Mouse (Mus musculus): Measurements from ENCODE around the gene Ufsp2. TPM values are rescaled to one million over a fixed set of nuclear protein-coding genes. Genes with fewer than 3 reads are reported as not detected.

Ufsp2 gene
- 60.7 and 62.2 TPM in 2 replicates for polyA plus RNA-seq (2016; fragmentation: Nextera tagmentation; extraction: Ambion mirVana)

- WGBS, result under 1% methylated on average over 57 of the region's 57 CpGs
- DNase-seq (ENCODE audit: low spot score), result peak; percentile 98
- Histone ChIP-seq H3K27ac (replicated peaks) (peak within 1 kb of the TSS; percentile 90), H3K4me3 (peak within 1 kb of the TSS; percentile 73), H3K27me3 (ENCODE audit: low read depth, poor library complexity, severe bottlenecking) (no peaks in the 10 kb centered on the region), H3K4me1 (peaks cover 20% of the 10 kb centered on the region), H3K9me3 (replicated peaks) (peaks cover 12% of the 10 kb centered on the region), H3K36me3 (peaks cover 28% of the 10 kb centered on the region)
These were observed at the start of gene Ufsp2, which contains the start of gene 1700029J07Rik for GRCm38 (mm10) chr8:45975126-45975836. Gene Ufsp2 (plus strand): TSS chr8:45975528. Gene 1700029J07Rik (minus strand): TSS chr8:45975252.

- peak; percentile 94 for DNase-seq (ENCODE audit: low spot score)
- H3K9me3 ChIP-seq (replicated peaks), result peaks cover 13% of the 10 kb centered on the region; the same call in 1 of the 2 replicates
- no peaks in the 10 kb centered on the region for H3K36me3 ChIP-seq
- 2% methylated on average over 23 of the region's 23 CpGs for WGBS
- peak within 1 kb of the TSS; percentile 53 for H3K4me3 ChIP-seq
- H3K4me1 ChIP-seq, result peaks cover 4% of the 10 kb centered on the region
- H3K27ac ChIP-seq (replicated peaks), result peak within 1 kb of the TSS; percentile 69
- H3K27me3 ChIP-seq (ENCODE audit: low read depth, poor library complexity, severe bottlenecking), result peaks cover 5% of the 10 kb centered on the region; the same call in 1 of the 2 replicates
These were observed 40.7 kb upstream of the Ufsp2 start, which contains the start of gene Ccdc110 for GRCm38 (mm10) chr8:45934582-45935014. Gene Ccdc110 (plus strand): TSS chr8:45934619.

DNA sequence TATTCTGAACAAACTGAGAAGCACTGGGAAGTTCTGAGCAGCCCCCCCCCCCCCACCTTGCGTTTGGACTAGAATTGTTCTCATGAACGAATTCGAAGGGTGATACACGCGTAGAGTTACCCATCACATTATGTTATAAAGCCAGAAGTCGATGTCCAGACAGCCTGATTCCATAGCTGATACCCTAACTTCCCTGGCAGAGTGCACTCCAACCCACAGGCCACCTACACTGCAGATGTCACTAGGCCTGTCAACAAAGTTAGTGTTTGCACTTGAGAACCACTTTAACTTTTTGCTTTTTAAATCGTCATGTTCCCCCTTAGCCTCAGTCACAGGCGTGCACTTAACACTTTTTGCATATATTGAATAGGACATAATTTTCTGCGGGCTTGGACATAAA, 38.3 kb upstream of the Ufsp2 start:
- WGBS, result 85% methylated on average over 9 of the region's 9 CpGs
- peaks cover 4% of the 10 kb centered on the region for H3K4me1 ChIP-seq

DNA sequence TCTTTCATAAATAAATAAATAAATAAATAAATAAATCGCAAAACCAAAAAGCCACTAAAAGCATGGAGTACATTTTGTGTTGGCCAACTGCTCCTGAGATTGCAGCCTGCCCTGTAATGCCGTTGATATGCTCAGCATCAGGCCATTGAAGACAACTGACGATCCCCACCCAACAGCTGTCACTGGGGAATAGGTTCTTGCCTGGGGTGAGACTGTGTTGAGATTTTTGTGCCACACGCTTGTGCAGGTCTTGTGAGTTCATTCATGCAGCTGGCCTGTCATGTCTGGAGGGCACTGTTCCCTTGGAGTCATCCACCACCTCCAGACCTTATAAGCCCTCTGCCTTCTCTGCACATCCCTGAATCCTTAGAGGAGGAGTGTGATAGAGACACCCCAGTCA, 29.0 kb upstream of the Ufsp2 start:
- H3K4me3 ChIP-seq, result no peak overlapping the region
- DNase-seq (ENCODE audit: low spot score), result no peak
- H3K27me3 ChIP-seq (ENCODE audit: low read depth, poor library complexity, severe bottlenecking), result no peaks in the 10 kb centered on the region
- no peak overlapping the region for H3K27ac ChIP-seq (replicated peaks)
- H3K36me3 ChIP-seq, result no peaks in the 10 kb centered on the region
- no peaks in the 10 kb centered on the region for H3K4me1 ChIP-seq
- 90% methylated on average over 4 of the region's 4 CpGs for WGBS
- H3K9me3 ChIP-seq (replicated peaks), result no peaks in the 10 kb centered on the region

More for the DNA sequence above, 38.3 kb upstream of the Ufsp2 start:
- Histone ChIP-seq H3K9me3 (replicated peaks) (no peaks in the 10 kb centered on the region), H3K27me3 (ENCODE audit: low read depth, poor library complexity, severe bottlenecking) (peaks cover 5% of the 10 kb centered on the region; the same call in 1 of the 2 replicates), H3K36me3 (no peaks in the 10 kb centered on the region), H3K27ac (replicated peaks) (no peak overlapping the region), H3K4me3 (no peak overlapping the region)
- DNase-seq (ENCODE audit: low spot score), result no peak

DNA sequence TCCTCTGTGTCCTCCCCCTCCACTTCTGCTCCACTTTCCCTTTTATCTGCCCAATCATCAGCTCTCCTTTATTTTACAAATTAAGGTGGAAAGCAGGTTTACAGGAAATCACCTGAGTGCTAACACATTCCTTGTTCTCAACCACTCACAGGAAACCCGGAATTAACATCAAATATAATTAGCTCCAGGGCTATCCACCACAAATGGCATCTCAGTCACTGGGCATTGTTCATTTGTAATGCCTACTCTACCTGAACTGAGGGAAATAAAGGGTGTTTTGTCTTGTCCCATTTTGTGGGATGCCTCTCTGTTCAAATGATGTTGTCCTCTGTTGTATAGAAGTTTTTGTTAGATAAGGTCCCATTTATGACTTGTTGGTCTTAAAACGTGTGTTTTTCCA, 24.7 kb upstream of the Ufsp2 start:
- Histone ChIP-seq H3K4me3 (no peak overlapping the region), H3K27ac (replicated peaks) (no peak overlapping the region), H3K9me3 (replicated peaks) (no peaks in the 10 kb centered on the region), H3K4me1 (no peaks in the 10 kb centered on the region), H3K27me3 (ENCODE audit: low read depth, poor library complexity, severe bottlenecking) (no peaks in the 10 kb centered on the region), H3K36me3 (no peaks in the 10 kb centered on the region)
- 56% methylated on average over 2 of the region's 2 CpGs for WGBS
- no peak for DNase-seq (ENCODE audit: low spot score)

- peaks cover 14% of the 10 kb centered on the region for H3K4me1 ChIP-seq
- H3K27ac ChIP-seq (replicated peaks), result no peak overlapping the region
- DNase-seq (ENCODE audit: low spot score), result no peak
- H3K4me3 ChIP-seq, result no peak overlapping the region
- no peaks in the 10 kb centered on the region for H3K27me3 ChIP-seq (ENCODE audit: low read depth, poor library complexity, severe bottlenecking)
- 97% methylated on average over 12 of the region's 12 CpGs for WGBS
- H3K36me3 ChIP-seq, result peaks cover 9% of the 10 kb centered on the region
- peaks cover 6% of the 10 kb centered on the region for H3K9me3 ChIP-seq (replicated peaks)
These were observed 4.4 kb upstream of the Ufsp2 start for GRCm38 (mm10) chr8:45970894-45971293.

DNA sequence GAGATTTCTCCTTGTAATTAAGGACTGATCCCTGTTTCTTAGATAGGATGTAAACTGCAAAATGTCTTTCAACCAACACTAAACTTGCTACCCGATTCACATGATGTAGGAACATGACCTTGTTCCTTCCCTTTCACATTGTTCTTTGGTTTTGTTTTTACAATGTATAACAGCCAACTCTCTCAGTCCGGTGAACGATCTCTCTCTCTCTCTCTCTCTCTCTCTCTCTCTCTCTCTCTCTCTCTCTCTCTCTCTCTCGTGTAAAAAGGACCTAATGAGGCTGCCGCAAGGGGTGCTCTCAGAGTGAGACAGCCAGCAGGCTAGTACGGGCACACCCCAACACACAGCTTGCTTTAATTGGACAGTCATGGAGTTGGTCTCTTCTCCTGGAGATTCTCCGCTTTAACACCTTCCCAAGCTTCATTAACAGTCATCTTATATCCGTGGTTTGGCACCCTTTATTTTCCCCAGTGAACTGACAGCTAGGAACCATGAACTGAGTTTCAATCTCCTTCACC, 1.3 kb upstream of the Ufsp2 start:
- no peak for DNase-seq (ENCODE audit: low spot score)
- WGBS, result 80% methylated on average over 8 of the region's 8 CpGs
- no peaks in the 10 kb centered on the region for H3K27me3 ChIP-seq (ENCODE audit: low read depth, poor library complexity, severe bottlenecking)
- H3K4me1 ChIP-seq, result peaks cover 20% of the 10 kb centered on the region
- peak overlapping the region; percentile 90; the same call in 1 of the 2 replicates for H3K27ac ChIP-seq (replicated peaks)
- H3K9me3 ChIP-seq (replicated peaks), result peaks cover 12% of the 10 kb centered on the region
- peak overlapping the region; percentile 73 for H3K4me3 ChIP-seq
- H3K36me3 ChIP-seq, result peaks cover 22% of the 10 kb centered on the region

GRCm38 (mm10) chr8:45975837-45976468, 625 bp downstream of the Ufsp2 start:
- H3K4me1 ChIP-seq, result peaks cover 20% of the 10 kb centered on the region
- H3K4me3 ChIP-seq, result peak overlapping the region; percentile 73
- WGBS, result 74% methylated on average over 11 of the region's 11 CpGs
- no peaks in the 10 kb centered on the region for H3K27me3 ChIP-seq (ENCODE audit: low read depth, poor library complexity, severe bottlenecking)
- peak overlapping the region; percentile 90 for H3K27ac ChIP-seq (replicated peaks)
- DNase-seq (ENCODE audit: low spot score), result no peak
- peaks cover 9% of the 10 kb centered on the region for H3K9me3 ChIP-seq (replicated peaks)
- peaks cover 29% of the 10 kb centered on the region for H3K36me3 ChIP-seq

- DNase-seq (ENCODE audit: low spot score), result no peak
- H3K27ac ChIP-seq (replicated peaks), result no peak overlapping the region
- no peak overlapping the region for H3K4me3 ChIP-seq
- no peaks in the 10 kb centered on the region for H3K9me3 ChIP-seq (replicated peaks)
- whole genome bisulfite sequencing, result 88% methylated on average over 3 of the region's 3 CpGs
- H3K36me3 ChIP-seq, result peaks cover 63% of the 10 kb centered on the region
- H3K4me1 ChIP-seq, result no peaks in the 10 kb centered on the region
- no peaks in the 10 kb centered on the region for H3K27me3 ChIP-seq (ENCODE audit: low read depth, poor library complexity, severe bottlenecking)
These were observed 11.3 kb downstream of the Ufsp2 start for GRCm38 (mm10) chr8:45986665-45987064.

- no peak for DNase-seq (ENCODE audit: low spot score)
- no peak overlapping the region for H3K4me3 ChIP-seq
- WGBS, result 70% methylated on average over 2 of the region's 2 CpGs
- H3K4me1 ChIP-seq, result no peaks in the 10 kb centered on the region
- no peaks in the 10 kb centered on the region for H3K27me3 ChIP-seq (ENCODE audit: low read depth, poor library complexity, severe bottlenecking)
- H3K36me3 ChIP-seq, result peaks cover 54% of the 10 kb centered on the region
- H3K9me3 ChIP-seq (replicated peaks), result no peaks in the 10 kb centered on the region
- H3K27ac ChIP-seq (replicated peaks), result no peak overlapping the region
These were observed 12.9 kb downstream of the Ufsp2 start for GRCm38 (mm10) chr8:45988189-45988588.

GRCm38 (mm10) chr8:45990631-45991310, 15.4 kb downstream of the Ufsp2 start:
- Histone ChIP-seq H3K4me3 (no peak overlapping the region), H3K36me3 (peaks cover 53% of the 10 kb centered on the region), H3K27ac (replicated peaks) (no peak overlapping the region), H3K27me3 (ENCODE audit: low read depth, poor library complexity, severe bottlenecking) (no peaks in the 10 kb centered on the region), H3K9me3 (replicated peaks) (no peaks in the 10 kb centered on the region), H3K4me1 (no peaks in the 10 kb centered on the region)
- 90% methylated on average over 4 of the region's 4 CpGs for WGBS
- DNase-seq (ENCODE audit: low spot score), result no peak

GRCm38 (mm10) chr8:45994111-45994510, 18.8 kb downstream of the Ufsp2 start:
- peaks cover 12% of the 10 kb centered on the region for H3K4me1 ChIP-seq
- H3K27ac ChIP-seq (replicated peaks), result no peak overlapping the region
- no peak for DNase-seq (ENCODE audit: low spot score)
- H3K9me3 ChIP-seq (replicated peaks), result no peaks in the 10 kb centered on the region
- peaks cover 54% of the 10 kb centered on the region for H3K36me3 ChIP-seq
- no peak overlapping the region for H3K4me3 ChIP-seq
- 98% methylated on average over 2 of the region's 2 CpGs for WGBS
- no peaks in the 10 kb centered on the region for H3K27me3 ChIP-seq (ENCODE audit: low read depth, poor library complexity, severe bottlenecking)
